Mouse (Mus musculus) hindbrain, embryonic 12.5 days (tissue): Measurements from ENCODE around the gene Selenop. TPM values are rescaled to one million over a fixed set of nuclear protein-coding genes. Genes with fewer than 3 reads are reported as not detected.
"Not testable (repeated sequence)": the region's sequence is repeated elsewhere in the genome, so short reads cannot be mapped to it uniquely, and the experiment has no call there.

Experiments used
- ATAC-seq: fragments of 200-750 bp; cut with Nextera tagmentation; 2 replicates; pipeline ENCODE4 v1.8.0; 2017; ENCODE audit warnings: moderate TSS enrichment; ENCODE audit not compliant: low FRiP score
- H3K27ac ChIP-seq: fragments of 300-500 bp; sonication (generic); 2 replicates; pipeline ENCODE4 v1.5.1; 2016; ENCODE audit warnings: mild to moderate bottlenecking
- H3K27me3 ChIP-seq: fragments of 300-500 bp; sonication (generic); 2 replicates; pipeline ENCODE4 v1.6.1; 2016; ENCODE audit warnings: mild to moderate bottlenecking
- H3K36me3 ChIP-seq: fragments of 300-500 bp; sonication (generic); 2 replicates; pipeline ENCODE4 v1.6.1; 2016; ENCODE audit warnings: mild to moderate bottlenecking
- H3K4me1 ChIP-seq: fragments of 300-500 bp; sonication (generic); 2 replicates; pipeline ENCODE4 v1.6.1; 2016
- H3K4me2 ChIP-seq: fragments of 300-500 bp; sonication (generic); replicated peaks from 2 replicates; pipeline ENCODE4 v1.6.1; 2016; ENCODE audit warnings: mild to moderate bottlenecking
- H3K4me3 ChIP-seq: fragments of 300-500 bp; sonication (generic); 2 replicates; pipeline ENCODE4 v1.5.1; 2016; ENCODE audit warnings: mild to moderate bottlenecking
- H3K9ac ChIP-seq: fragments of 300-500 bp; sonication (generic); 2 replicates; pipeline ENCODE4 v1.6.1; 2016; ENCODE audit warnings: mild to moderate bottlenecking, moderate library complexity
- H3K9me3 ChIP-seq: fragments of 300-500 bp; sonication (generic); replicated peaks from 2 replicates; pipeline ENCODE4 v1.6.1; 2016; ENCODE audit warnings: mild to moderate bottlenecking
- WGBS: fragments of 180-500 bp; shearing (Covaris S2); methylation state at CpG from one replicate; pipeline ENCODE4 v1.1.7; 2016; 5-methylcytosine and 5-hydroxymethylcytosine counted together
- polyA plus RNA-seq: library from polyadenylated mRNA; unstranded; fragments of >200 nt; fragmentation: Nextera tagmentation; extraction: Ambion mirVana; gene quantifications from 2 replicates; pipeline ENCODE4 v1.2.1, GENCODE M21; 2016

The Selenop gene
- polyA plus RNA-seq = 77.9 and 85.9 TPM in 2 replicates

- peaks cover 3% of the 10 kb centered on the region; the same call in 1 of the 2 replicates for H3K4me1 ChIP-seq
- no peak within 1 kb of the TSS for H3K9ac ChIP-seq
- no peaks in the 10 kb centered on the region for H3K9me3 ChIP-seq
- H3K4me3 ChIP-seq = no peak within 1 kb of the TSS
- H3K27ac ChIP-seq = no peak within 1 kb of the TSS
- ATAC-seq = no peak
- no peaks in the 10 kb centered on the region for H3K36me3 ChIP-seq
- 88% methylated on average over 6 of the region's 6 CpGs for WGBS
- no peaks in the 10 kb centered on the region for H3K27me3 ChIP-seq
- H3K4me2 ChIP-seq = no peak within 1 kb of the TSS
Observed at GRCm38 (mm10) chr15:3268247-3268646, at the start of gene Selenop. Gene Selenop (plus strand): TSS chr15:3268547.

DNA sequence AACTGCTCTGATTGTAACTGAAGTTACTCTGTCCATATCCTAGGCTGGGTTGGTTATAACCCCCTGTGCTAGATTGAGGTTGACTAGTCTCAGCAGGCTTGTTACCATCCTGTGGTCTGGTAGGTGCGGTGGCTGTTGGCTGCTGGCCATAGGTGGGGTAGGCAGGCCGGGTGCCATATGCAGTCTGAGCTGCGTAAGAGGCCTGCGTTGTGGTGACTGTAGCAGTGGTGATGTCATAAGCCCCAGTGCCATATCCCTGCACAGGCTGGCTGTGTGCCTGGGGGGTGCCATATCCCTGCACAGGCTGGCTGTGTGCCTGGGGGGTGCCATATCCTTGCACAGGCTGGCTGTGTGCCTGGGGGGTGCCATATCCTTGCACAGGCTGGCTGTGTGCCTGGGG, 49.7 kb upstream of the Selenop start:
- WGBS = 100% methylated on average over 4 of the region's 4 CpGs
- not testable (repeated sequence) for H3K4me3 ChIP-seq, H3K9me3 ChIP-seq, H3K36me3 ChIP-seq, H3K4me1 ChIP-seq, H3K9ac ChIP-seq, ATAC-seq, H3K27ac ChIP-seq, H3K4me2 ChIP-seq, H3K27me3 ChIP-seq

DNA sequence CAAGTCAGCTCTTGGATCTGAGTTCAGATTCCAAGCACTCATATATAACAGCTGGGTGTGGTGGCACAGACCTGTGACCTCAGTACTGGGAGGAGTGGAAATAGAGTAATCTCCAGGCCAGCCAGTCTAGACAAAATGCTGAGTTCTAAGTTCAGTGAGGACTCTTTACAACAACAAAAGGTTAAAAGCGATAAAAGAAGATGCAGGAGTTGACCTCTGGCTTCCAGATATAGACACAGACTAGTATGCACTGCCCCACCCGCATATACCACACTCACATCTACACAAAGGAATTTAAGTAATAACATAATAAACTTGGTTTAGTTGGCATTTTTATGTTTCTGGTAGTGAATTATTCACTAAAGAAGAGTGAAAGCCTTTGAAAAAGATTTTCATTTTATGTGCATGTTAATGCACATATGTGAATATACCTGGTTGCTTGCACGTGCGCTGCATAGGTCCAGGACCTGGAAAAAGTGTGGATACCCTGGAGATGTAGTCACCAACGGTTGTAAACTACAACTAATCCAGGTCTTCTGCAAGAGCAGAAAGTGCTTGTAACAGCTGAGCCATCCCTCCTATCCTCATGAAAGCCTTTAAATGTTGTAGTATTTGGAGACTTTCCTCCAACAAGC, 45.4 kb upstream of the Selenop start:
- Histone ChIP-seq H3K27me3 (no peaks in the 10 kb centered on the region), H3K4me1 (no peaks in the 10 kb centered on the region), H3K36me3 (no peaks in the 10 kb centered on the region), H3K9me3 (no peaks in the 10 kb centered on the region), H3K9ac (no peak overlapping the region), H3K4me2 (no peak overlapping the region), H3K4me3 (no peak overlapping the region), H3K27ac (no peak overlapping the region)
- no peak for ATAC-seq
- WGBS = 93% methylated on average over 5 of the region's 5 CpGs

- no peaks in the 10 kb centered on the region for H3K27me3 ChIP-seq
- 70% methylated on average over 3 of the region's 3 CpGs for WGBS
Observed at GRCm38 (mm10) chr15:3226573-3226972, 41.8 kb upstream of the Selenop start.

GRCm38 (mm10) chr15:3228185-3228584, 40.2 kb upstream of the Selenop start:
- 85% methylated on average over 2 of the region's 2 CpGs for WGBS
- H3K27me3 ChIP-seq = no peaks in the 10 kb centered on the region
- peaks cover 8% of the 10 kb centered on the region for H3K4me1 ChIP-seq
- H3K27ac ChIP-seq = no peak overlapping the region
- H3K9ac ChIP-seq = no peak overlapping the region
- no peak overlapping the region for H3K4me3 ChIP-seq
- ATAC-seq = no peak
- no peaks in the 10 kb centered on the region for H3K36me3 ChIP-seq
- H3K4me2 ChIP-seq = no peak overlapping the region
- no peaks in the 10 kb centered on the region for H3K9me3 ChIP-seq

More at GRCm38 (mm10) chr15:3226573-3226972, 41.8 kb upstream of the Selenop start:
- H3K4me3 ChIP-seq = no peak overlapping the region
- H3K4me1 ChIP-seq = no peaks in the 10 kb centered on the region
- no peak for ATAC-seq
- H3K9ac ChIP-seq = no peak overlapping the region
- H3K9me3 ChIP-seq = no peaks in the 10 kb centered on the region
- no peaks in the 10 kb centered on the region for H3K36me3 ChIP-seq
- no peak overlapping the region for H3K27ac ChIP-seq
- no peak overlapping the region for H3K4me2 ChIP-seq

GRCm38 (mm10) chr15:3228990-3229389, 39.4 kb upstream of the Selenop start:
- no peak overlapping the region for H3K4me3 ChIP-seq
- no peak for ATAC-seq
- no peak overlapping the region for H3K27ac ChIP-seq
- H3K4me1 ChIP-seq = peaks cover 9% of the 10 kb centered on the region
- H3K27me3 ChIP-seq = no peaks in the 10 kb centered on the region
- H3K9ac ChIP-seq = no peak overlapping the region
- WGBS = 90% methylated on average over 6 of the region's 6 CpGs
- no peaks in the 10 kb centered on the region for H3K9me3 ChIP-seq
- H3K36me3 ChIP-seq = no peaks in the 10 kb centered on the region
- H3K4me2 ChIP-seq = no peak overlapping the region

DNA sequence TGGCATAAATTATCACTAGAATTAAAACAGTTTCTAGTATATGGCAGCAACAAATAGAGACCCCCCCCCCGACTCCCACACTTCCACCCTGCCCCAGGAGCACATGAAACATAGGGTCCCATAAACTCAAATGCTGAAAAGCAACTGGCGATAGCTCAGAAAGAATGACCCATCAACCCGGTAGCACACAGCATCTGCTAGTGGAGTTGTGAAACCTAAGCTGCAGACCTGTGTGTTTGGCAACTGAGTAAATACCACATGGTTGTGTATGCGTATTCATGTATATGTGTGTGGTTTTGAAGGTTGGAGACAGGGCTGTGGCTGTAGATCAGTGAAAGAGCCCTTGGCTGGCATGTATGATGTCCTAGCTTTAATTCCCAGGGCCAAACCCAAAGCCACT, 37.3 kb upstream of the Selenop start:
- no peaks in the 10 kb centered on the region for H3K9me3 ChIP-seq
- H3K4me2 ChIP-seq = no peak overlapping the region
- no peak overlapping the region for H3K9ac ChIP-seq
- H3K27ac ChIP-seq = no peak overlapping the region
- no peak for ATAC-seq
- 82% methylated on average over 4 of the region's 4 CpGs for WGBS
- no peaks in the 10 kb centered on the region for H3K36me3 ChIP-seq
- H3K27me3 ChIP-seq = no peaks in the 10 kb centered on the region
- H3K4me1 ChIP-seq = peaks cover 9% of the 10 kb centered on the region
- H3K4me3 ChIP-seq = no peak overlapping the region

DNA sequence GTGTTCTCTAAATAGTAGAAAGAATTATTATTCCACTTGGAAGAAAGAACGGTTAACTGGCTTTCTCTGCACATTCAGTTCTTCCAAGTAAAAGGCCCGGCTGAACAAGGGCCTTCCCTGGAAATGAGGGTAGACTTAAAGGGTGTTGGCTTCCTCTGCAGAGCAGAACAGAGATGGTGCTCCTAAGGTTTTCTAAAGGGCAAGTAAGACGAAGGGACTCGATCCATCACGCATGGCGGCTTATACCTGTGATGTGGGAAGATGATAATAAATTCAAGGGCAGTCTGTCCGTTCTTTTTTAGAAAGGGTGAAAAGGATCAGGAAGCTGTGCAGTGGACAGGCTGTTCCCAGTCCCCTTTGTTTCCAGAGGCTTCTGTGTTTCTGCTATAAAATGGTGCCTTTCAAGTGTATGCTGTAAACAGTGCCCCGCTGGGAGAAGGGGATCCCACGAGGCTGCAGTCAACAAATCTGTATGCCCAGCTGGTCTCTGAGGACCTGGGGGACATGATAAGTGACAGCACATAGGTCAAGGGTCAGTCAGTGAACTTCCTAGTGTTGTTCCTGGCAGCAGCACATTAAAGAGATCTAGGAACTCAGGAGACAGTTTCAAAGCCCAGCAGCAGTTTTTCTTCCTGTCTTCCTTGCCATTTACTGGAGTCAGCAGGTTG, 36.0 kb upstream of the Selenop start:
- Histone ChIP-seq H3K36me3 (no peaks in the 10 kb centered on the region), H3K4me1 (peaks cover 9% of the 10 kb centered on the region), H3K9me3 (no peaks in the 10 kb centered on the region), H3K27ac (no peak overlapping the region), H3K27me3 (no peaks in the 10 kb centered on the region), H3K9ac (no peak overlapping the region), H3K4me2 (no peak overlapping the region), H3K4me3 (no peak overlapping the region)
- ATAC-seq = peak; percentile 38
- 17% methylated on average over 9 of the region's 9 CpGs for WGBS

- H3K9me3 ChIP-seq = no peaks in the 10 kb centered on the region
Observed at GRCm38 (mm10) chr15:3233837-3234551, 34.4 kb upstream of the Selenop start.

GRCm38 (mm10) chr15:3236338-3236737, 32.0 kb upstream of the Selenop start:
- Histone ChIP-seq H3K9ac (no peak overlapping the region), H3K27ac (no peak overlapping the region), H3K27me3 (no peaks in the 10 kb centered on the region), H3K4me1 (peaks cover 9% of the 10 kb centered on the region), H3K4me2 (no peak overlapping the region), H3K9me3 (no peaks in the 10 kb centered on the region), H3K4me3 (no peak overlapping the region), H3K36me3 (no peaks in the 10 kb centered on the region)
- WGBS = 87% methylated on average over 2 of the region's 2 CpGs
- no peak for ATAC-seq

More at GRCm38 (mm10) chr15:3233837-3234551, 34.4 kb upstream of the Selenop start:
- Histone ChIP-seq H3K4me3 (no peak overlapping the region), H3K27ac (no peak overlapping the region), H3K4me1 (peaks cover 9% of the 10 kb centered on the region), H3K9ac (no peak overlapping the region), H3K27me3 (no peaks in the 10 kb centered on the region), H3K4me2 (no peak overlapping the region), H3K36me3 (no peaks in the 10 kb centered on the region)
- WGBS = 96% methylated on average over 3 of the region's 3 CpGs
- ATAC-seq = no peak

- Histone ChIP-seq H3K4me1 (peaks cover 3% of the 10 kb centered on the region; the same call in 1 of the 2 replicates), H3K4me3 (no peak overlapping the region), H3K36me3 (no peaks in the 10 kb centered on the region), H3K27ac (no peak overlapping the region), H3K27me3 (no peaks in the 10 kb centered on the region), H3K9me3 (no peaks in the 10 kb centered on the region), H3K4me2 (no peak overlapping the region), H3K9ac (no peak overlapping the region)
- WGBS = 91% methylated on average over 1 of the region's 1 CpGs
- no peak for ATAC-seq
Observed at GRCm38 (mm10) chr15:3237963-3238362, 30.4 kb upstream of the Selenop start.

- ATAC-seq = not testable (repeated sequence)
Observed at GRCm38 (mm10) chr15:3245036-3245435, 23.3 kb upstream of the Selenop start.

More at GRCm38 (mm10) chr15:3245036-3245435, 23.3 kb upstream of the Selenop start:
- WGBS = 85% methylated on average over 10 of the region's 10 CpGs
- not testable (repeated sequence) for H3K9ac ChIP-seq, H3K4me2 ChIP-seq, H3K36me3 ChIP-seq, H3K4me1 ChIP-seq, H3K27ac ChIP-seq, H3K9me3 ChIP-seq, H3K4me3 ChIP-seq, H3K27me3 ChIP-seq
